Mouse (Mus musculus): Measurements from ENCODE around the gene Slc23a4.

Slc23a4 gene

GRCm38 (mm10) chr6:34913341-34914040, 74.7 kb downstream of the Slc23a4 start:
- no peak for DNase-seq (ENCODE audit: low spot score)

- DNase-seq (ENCODE audit: low spot score): peak; percentile 85
Measured at GRCm38 (mm10) chr6:34910371-34911219, 77.6 kb downstream of the Slc23a4 start, which contains the start of gene Wdr91. TSS of gene Wdr91 (minus strand) at chr6:34910876.

GRCm38 (mm10) chr6:34909631-34910345, 78.4 kb downstream of the Slc23a4 start:
- DNase-seq (ENCODE audit: low spot score): no peak

GRCm38 (mm10) chr6:34907696-34908260, 80.4 kb downstream of the Slc23a4 start:
- DNase-seq (ENCODE audit: low spot score): no peak

- no peak for DNase-seq (ENCODE audit: low spot score)
Measured at GRCm38 (mm10) chr6:34907121-34907614, 81.0 kb downstream of the Slc23a4 start.

- no peak for DNase-seq (ENCODE audit: low spot score)
Measured at GRCm38 (mm10) chr6:34906661-34907060, 81.5 kb downstream of the Slc23a4 start.

- DNase-seq (ENCODE audit: low spot score): no peak
Measured at GRCm38 (mm10) chr6:34906125-34906524, 82.1 kb downstream of the Slc23a4 start.

- no peak for DNase-seq (ENCODE audit: low spot score)
Measured at GRCm38 (mm10) chr6:34904361-34904760, 83.8 kb downstream of the Slc23a4 start.

GRCm38 (mm10) chr6:34903851-34904250, 84.4 kb downstream of the Slc23a4 start:
- DNase-seq (ENCODE audit: low spot score): no peak

- DNase-seq (ENCODE audit: low spot score): no peak
Measured at GRCm38 (mm10) chr6:34903441-34903840, 84.8 kb downstream of the Slc23a4 start.

GRCm38 (mm10) chr6:34902578-34902977, 85.6 kb downstream of the Slc23a4 start:
- DNase-seq (ENCODE audit: low spot score): no peak

GRCm38 (mm10) chr6:34901911-34902444, 86.2 kb downstream of the Slc23a4 start:
- DNase-seq (ENCODE audit: low spot score): no peak

GRCm38 (mm10) chr6:34900990-34901389, 87.2 kb downstream of the Slc23a4 start:
- no peak for DNase-seq (ENCODE audit: low spot score)

GRCm38 (mm10) chr6:34899127-34899526, 89.1 kb downstream of the Slc23a4 start:
- no peak for DNase-seq (ENCODE audit: low spot score)

- no peak for DNase-seq (ENCODE audit: low spot score)
Measured at GRCm38 (mm10) chr6:34896168-34896780, 91.9 kb downstream of the Slc23a4 start.

- no peak for DNase-seq (ENCODE audit: low spot score)
Measured at GRCm38 (mm10) chr6:34895569-34895968, 92.6 kb downstream of the Slc23a4 start.
